Mouse (Mus musculus) layer of hippocampus, postnatal 14 days (tissue): ENCODE measurements at regions not wholly inside any gene's neighbourhood (a gene's known extent, or its start where the extent isn't known, plus 50 kb on each side); places are given as distances from the start of the nearest gene placed in this dataset.

Experiments used
- DNase-seq, 2 experiments: peaks; one replicate each; pipeline ENCODE4 v3.0.0; 2021 to 2022; ENCODE audit warnings: low spot score in 2 of 2, mixed read lengths in 1 of 2

GRCm38 (mm10) chr4:114353058-114353457, 53.5 kb upstream of the Trabd2b start:
- DNase-seq, result no peak
